Comparison of ENCODE assay signal across 31 mouse cellular contexts in the genomic region with DNA sequence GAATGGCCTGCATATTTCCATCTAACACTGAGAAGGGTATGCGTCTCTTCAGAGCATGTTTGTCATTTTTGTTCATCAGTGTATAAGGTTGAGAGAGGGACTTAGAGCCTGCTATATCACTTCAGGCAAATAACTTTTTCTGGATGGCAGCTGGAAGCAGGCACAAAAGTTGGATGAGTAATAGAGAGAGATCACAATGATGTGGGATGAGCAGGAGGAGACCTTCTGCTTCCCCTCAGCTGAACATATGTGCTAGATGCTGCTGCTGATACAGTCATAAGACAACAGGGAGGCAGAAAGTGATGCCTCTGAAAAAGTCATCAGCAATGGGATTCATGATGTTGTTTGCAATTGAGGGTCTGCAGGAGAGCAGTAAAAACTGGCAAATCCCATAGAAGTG. TPM values are rescaled to one million over a fixed set of nuclear protein-coding genes. Genes with fewer than 3 reads are reported as not detected.
DNase-seq lines count a peak whose midpoint lies in the region; ATAC-seq and TF ChIP-seq lines count a peak whose summit lies in the region.
"Had no signal": no experiment of that assay in that cellular context is flagged by ENCODE, and none has a peak within 500 bp of the region (broad histone marks: within the 10 kb centered on the region; RNA-seq: fewer than 3 reads in every experiment).

No protein-coding gene starts in this region.

- intact Hi-C loops in left cerebral cortex, postnatal 36 days (cut with DNase I), result loop anchor here (10.0 kb wide), 1 partner anchor 284 kb away; no protein-coding TSS in a partner anchor
- intact Hi-C loops in heart, postnatal 25 days (cut with DNase I), result no loop called here

- H3K4me3 ChIP-seq in layer of hippocampus, adult 2 months, result no peak overlapping the region
- H3K4me3 ChIP-seq: embryonic facial prominence, embryonic 12.5 days; erythroblast, embryonic 14.5 days; heart, embryonic 12.5 days; limb, embryonic 13.5 days; liver, embryonic 13.5 days; stomach, embryonic 15.5 days had no signal

- DNase-seq in frontal cortex, postnatal 10 days (ENCODE audit: low spot score in 2 of 2), result no peak
- peak; percentile 77 to 88 for DNase-seq in layer of hippocampus, adult 2 months (ENCODE audit: low spot score in 2 of 2)
- DNase-seq in layer of hippocampus, postnatal 36 days, result peak; percentile 56 to 70
- peak; percentile 46 to 56 for DNase-seq in left cerebral cortex, postnatal 36 days (ENCODE audit: low spot score in 2 of 2)
- no peak for DNase-seq in urinary bladder, adult 2 months (ENCODE audit: low spot score)
- no peak for DNase-seq in ovary, postnatal 10 days (ENCODE audit: low spot score)
- no peak for DNase-seq in heart, postnatal 25 days (ENCODE audit: low spot score)
- DNase-seq: adrenal gland, postnatal 36 days; cerebellum, adult 2 months; cerebellum, postnatal 36 days; heart, postnatal 14 days; kidney, adult 9 months; kidney, postnatal 36 days; liver, embryonic 13.5 days; lung, embryonic 14.5 days; lung, postnatal 36 days; retina, postnatal 1 day; thymus, adult 2 months had no signal

- peak overlapping the region; percentile 88 for H3K27ac ChIP-seq in layer of hippocampus, adult 2 months
- H3K27ac ChIP-seq: embryonic facial prominence, embryonic 12.5 days; hindbrain, embryonic 14.5 days; limb, embryonic 13.5 days; liver, embryonic 13.5 days; stomach, embryonic 15.5 days had no signal

- ATAC-seq in frontal cortex, adult (ENCODE audit: low TSS enrichment), result peak; percentile 93
- ATAC-seq: forebrain, embryonic 14.5 days had no signal

- TF ChIP-seq CTCF in layer of hippocampus, adult 2 months (conservative IDR thresholded peaks at IDR 0.05), result no peak

RNA-seq across cellular contexts. Expression of gene Olfr535, which starts 5.3 kb away (rescaled TPM):
- total RNA-seq in layer of hippocampus, adult 2 months (2021), result under 1 TPM; 0.20 to 0.25 TPM
- under 1 TPM; 0.25 to 0.51 TPM for total RNA-seq in layer of hippocampus, postnatal 36 days (2021)
- not detected for total RNA-seq in left cerebral cortex, postnatal 36 days (2021)
- not detected in 2 replicates for polyA plus RNA-seq in urinary bladder, adult 2 months (2012; rRNA removed)
- total RNA-seq in heart, postnatal 25 days (2021), result not detected
- total RNA-seq: adrenal gland, postnatal 36 days; gastrocnemius, adult 18-20 months; heart, postnatal 14 days had no signal
- polyA plus RNA-seq: cerebellum, adult 2 months; embryonic facial prominence, embryonic 12.5 days; erythroblast, embryonic 14.5 days; forebrain, embryonic 14.5 days; G1E; gonadal fat pad, adult 2 months; heart, embryonic 12.5 days; hindbrain, embryonic 14.5 days; intestine, embryonic 14.5 days; limb, embryonic 13.5 days; liver, embryonic 13.5 days; lung, embryonic 14.5 days; spleen, adult 2 months; stomach, embryonic 15.5 days; thymus, adult 2 months had no signal

RNA-seq across cellular contexts. Expression of gene Olfr533, which starts 15.6 kb away (rescaled TPM):
- not detected for total RNA-seq in layer of hippocampus, adult 2 months (2021)
- total RNA-seq in layer of hippocampus, postnatal 36 days (2021), result not detected
- not detected for total RNA-seq in left cerebral cortex, postnatal 36 days (2021)
- not detected in 2 replicates for polyA plus RNA-seq in urinary bladder, adult 2 months (2012; rRNA removed)
- not detected for total RNA-seq in heart, postnatal 25 days (2021)
- total RNA-seq: adrenal gland, postnatal 36 days; gastrocnemius, adult 18-20 months; heart, postnatal 14 days had no signal
- polyA plus RNA-seq: cerebellum, adult 2 months; embryonic facial prominence, embryonic 12.5 days; erythroblast, embryonic 14.5 days; forebrain, embryonic 14.5 days; G1E; gonadal fat pad, adult 2 months; heart, embryonic 12.5 days; hindbrain, embryonic 14.5 days; intestine, embryonic 14.5 days; limb, embryonic 13.5 days; liver, embryonic 13.5 days; lung, embryonic 14.5 days; spleen, adult 2 months; stomach, embryonic 15.5 days; thymus, adult 2 months had no signal

RNA-seq across cellular contexts. Expression of gene Olfr536, which starts 28.5 kb away (rescaled TPM):
- not detected for total RNA-seq in layer of hippocampus, adult 2 months (2021)
- total RNA-seq in layer of hippocampus, postnatal 36 days (2021), result not detected
- total RNA-seq in left cerebral cortex, postnatal 36 days (2021), result not detected
- polyA plus RNA-seq in urinary bladder, adult 2 months (2012; rRNA removed), result not detected in 2 replicates
- not detected for total RNA-seq in heart, postnatal 25 days (2021)
- total RNA-seq: adrenal gland, postnatal 36 days; gastrocnemius, adult 18-20 months; heart, postnatal 14 days had no signal
- polyA plus RNA-seq: cerebellum, adult 2 months; embryonic facial prominence, embryonic 12.5 days; forebrain, embryonic 14.5 days; G1E; heart, embryonic 12.5 days; hindbrain, embryonic 14.5 days; intestine, embryonic 14.5 days; limb, embryonic 13.5 days; liver, embryonic 13.5 days; lung, embryonic 14.5 days; spleen, adult 2 months; stomach, embryonic 15.5 days; thymus, adult 2 months had no signal

RNA-seq across cellular contexts. Expression of gene Olfr532, which starts 57.3 kb away (rescaled TPM):
- total RNA-seq in layer of hippocampus, adult 2 months (2021), result not detected
- total RNA-seq in layer of hippocampus, postnatal 36 days (2021), result not detected
- not detected for total RNA-seq in left cerebral cortex, postnatal 36 days (2021)
- polyA plus RNA-seq in urinary bladder, adult 2 months (2012; rRNA removed), result not detected in 2 replicates
- total RNA-seq in heart, postnatal 25 days (2021), result not detected
- total RNA-seq: adrenal gland, postnatal 36 days; G1E; gastrocnemius, adult 18-20 months; heart, postnatal 14 days had no signal
- polyA plus RNA-seq: cerebellum, adult 2 months; embryonic facial prominence, embryonic 12.5 days; erythroblast, embryonic 14.5 days; forebrain, embryonic 14.5 days; G1E; gonadal fat pad, adult 2 months; heart, embryonic 12.5 days; hindbrain, embryonic 14.5 days; intestine, embryonic 14.5 days; limb, embryonic 13.5 days; liver, embryonic 13.5 days; lung, embryonic 14.5 days; spleen, adult 2 months; stomach, embryonic 15.5 days; thymus, adult 2 months had no signal

Comparison
In these comparisons a context has a peak if more than half of its experiments do, and no peak if none do; other contexts are left out.
1. DNase-seq: peak in layer of hippocampus, adult 2 months (2 of 2), layer of hippocampus, postnatal 36 days (2 of 2) and left cerebral cortex, postnatal 36 days (2 of 2); none in frontal cortex, postnatal 10 days (0 of 2), urinary bladder, adult 2 months (single experiment), ovary, postnatal 10 days (single experiment) and heart, postnatal 25 days (single experiment).